Comparison of ENCODE assay signal across 19 mouse cellular contexts in the genomic region with DNA sequence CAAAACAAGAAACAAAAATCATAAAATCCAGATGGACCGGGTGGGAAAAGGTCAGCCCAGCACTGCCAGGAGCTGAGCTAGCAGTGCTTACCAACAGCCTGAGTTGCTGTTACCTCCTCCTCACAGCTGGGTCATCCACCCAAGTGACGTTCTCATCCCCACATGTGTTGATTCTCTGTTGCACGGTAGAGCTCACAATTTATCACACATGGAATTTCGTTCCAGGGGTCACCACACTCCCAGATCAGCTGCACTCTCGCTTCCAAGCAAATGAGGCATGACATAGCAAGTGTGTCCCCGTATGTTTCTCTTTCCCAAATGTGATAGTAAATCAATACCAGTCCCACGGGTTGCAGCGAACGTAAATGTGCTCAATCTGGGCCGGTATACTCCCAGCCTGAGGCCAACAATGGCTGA.
A peak's percentile ranks its signal among the peaks of the same experiment; 100 is the strongest.
DNase-seq lines count a peak whose midpoint lies in the region; ATAC-seq lines count a peak whose summit lies in the region.
"Had no signal": no experiment of that assay in that cellular context is flagged by ENCODE, and none has a peak within 500 bp of the region (broad histone marks: within the 10 kb centered on the region; RNA-seq: fewer than 3 reads in every experiment).

No protein-coding gene starts in this region.

- H3K36me3 ChIP-seq in embryonic facial prominence, embryonic 10.5 days (replicated peaks) = no peaks in the 10 kb centered on the region
- H3K36me3 ChIP-seq in hindbrain, embryonic 16.5 days (ENCODE audit: control insufficient read depth, insufficient read depth, low read length) = no peaks in the 10 kb centered on the region
- H3K36me3 ChIP-seq: embryonic facial prominence, embryonic 15.5 days; midbrain, embryonic 12.5 days had no signal

- WGBS in embryonic facial prominence, embryonic 10.5 days = 36% methylated on average over 10 of the region's 10 CpGs
- 40% methylated on average over 10 of the region's 10 CpGs for WGBS in hindbrain, embryonic 16.5 days

- H3K27me3 ChIP-seq in embryonic facial prominence, embryonic 10.5 days (replicated peaks; ENCODE audit: low read depth, poor library complexity, severe bottlenecking) = no peaks in the 10 kb centered on the region
- no peaks in the 10 kb centered on the region for H3K27me3 ChIP-seq in hindbrain, embryonic 16.5 days (replicated peaks; ENCODE audit: control insufficient read depth, insufficient read depth, low read length)
- H3K27me3 ChIP-seq: CH12.LX; embryonic facial prominence, embryonic 15.5 days; midbrain, embryonic 12.5 days had no signal

- peak; percentile 7 for DNase-seq in lung, postnatal 10 days
- no peak for DNase-seq in lung, adult 18-20 months
- DNase-seq in embryonic facial prominence, embryonic 10.5 days (ENCODE audit: low spot score) = peak; percentile 62
- DNase-seq in retina, postnatal 1 day = peak; percentile 46
- no peak for DNase-seq in frontal cortex, postnatal 36 days (ENCODE audit: low spot score in 2 of 2)
- DNase-seq in lung, postnatal 25 days (ENCODE audit: low spot score) = no peak
- DNase-seq in heart, postnatal 4 days = no peak
- DNase-seq: adrenal gland, postnatal 25 days; cerebellum, adult 11 months; forebrain, postnatal 0 days; left cerebral cortex, postnatal 4 days had no signal

- H3K4me3 ChIP-seq in embryonic facial prominence, embryonic 10.5 days = no peak overlapping the region
- no peak overlapping the region for H3K4me3 ChIP-seq in hindbrain, embryonic 16.5 days (ENCODE audit: low read length)
- H3K4me3 ChIP-seq: embryonic facial prominence, embryonic 15.5 days; layer of hippocampus, adult 2 months; midbrain, embryonic 12.5 days had no signal

- H3K9ac ChIP-seq in hindbrain, embryonic 16.5 days (ENCODE audit: low read depth, low read length) = no peak overlapping the region
- H3K9ac ChIP-seq: embryonic facial prominence, embryonic 15.5 days; forebrain, postnatal 0 days; lung, embryonic 14.5 days; midbrain, embryonic 12.5 days had no signal

- H3K9me3 ChIP-seq in embryonic facial prominence, embryonic 10.5 days = no peaks in the 10 kb centered on the region
- no peaks in the 10 kb centered on the region for H3K9me3 ChIP-seq in hindbrain, embryonic 16.5 days (ENCODE audit: control insufficient read depth, low read length)
- H3K9me3 ChIP-seq: embryonic facial prominence, embryonic 15.5 days; midbrain, embryonic 12.5 days had no signal

- ATAC-seq in hindbrain, embryonic 16.5 days = 0 out of 2 replicates have a peak, but pooled peaks have one; percentile 27
- ATAC-seq: forebrain, postnatal 0 days; inflammation-experienced regulatory T-cells, adult 6 months had no signal

- H3K4me2 ChIP-seq in hindbrain, embryonic 16.5 days (ENCODE audit: low read length) = no peak overlapping the region
- H3K4me2 ChIP-seq: embryonic facial prominence, embryonic 15.5 days; heart, embryonic 11.5 days; lung, embryonic 14.5 days; midbrain, embryonic 12.5 days had no signal

- H3K27ac ChIP-seq in embryonic facial prominence, embryonic 10.5 days (replicated peaks) = peak overlapping the region; percentile 24; the same call in 1 of the 2 replicates
- no peak overlapping the region for H3K27ac ChIP-seq in hindbrain, embryonic 16.5 days (ENCODE audit: low read depth, low read length)
- H3K27ac ChIP-seq: embryonic facial prominence, embryonic 15.5 days; layer of hippocampus, adult 2 months; midbrain, embryonic 12.5 days had no signal

- H3K4me1 ChIP-seq in embryonic facial prominence, embryonic 10.5 days = peaks cover 32% of the 10 kb centered on the region
- H3K4me1 ChIP-seq in hindbrain, embryonic 16.5 days (ENCODE audit: control insufficient read depth, insufficient read depth, low read depth, low read length) = peaks cover 2% of the 10 kb centered on the region; the same call in 1 of the 2 replicates

Comparison
In these comparisons a context has a peak if more than half of its experiments do, and no peak if none do; other contexts are left out.
1. DNase-seq: peak in lung, postnatal 10 days (single experiment), embryonic facial prominence, embryonic 10.5 days (single experiment) and retina, postnatal 1 day (single experiment); none in lung, adult 18-20 months (0 of 2), frontal cortex, postnatal 36 days (0 of 2), lung, postnatal 25 days (single experiment) and heart, postnatal 4 days (single experiment).